Mouse (Mus musculus) embryonic fibroblast, embryonic 13.5 days (primary cell): ENCODE measurements around the gene Rbm39.

Source experiments
- CTCF ChIP-seq: IDR thresholded peaks from 2 replicates; pipeline ENCODE4 v1.5.1; 2011; ENCODE audit warnings: mild to moderate bottlenecking, control low read depth, low read length, moderate library complexity, borderline replicate concordance; ENCODE audit not compliant: insufficient read depth
- POLR2A ChIP-seq: IDR thresholded peaks from 2 replicates; pipeline ENCODE4 v1.6.1; 2011; ENCODE audit warnings: low read depth, mild to moderate bottlenecking, control low read depth, low read length, moderate library complexity

- TF ChIP-seq CTCF (no peak), POLR2A (no peak)
Measured at GRCm38 (mm10) chr2:156222100-156222499, 42.1 kb upstream of the Rbm39 start.
